Mouse (Mus musculus): Measurements from ENCODE around the gene Olfr790. TPM values are rescaled to one million over a fixed set of nuclear protein-coding genes. Genes with fewer than 3 reads are reported as not detected.

Olfr790 gene
- not detected for total RNA-seq (2023)

GRCm38 (mm10) chr10:129498192-129498591 lies at the start of gene Olfr790:
TSS of gene Olfr790 (plus strand) at chr10:129498492.

DNA sequence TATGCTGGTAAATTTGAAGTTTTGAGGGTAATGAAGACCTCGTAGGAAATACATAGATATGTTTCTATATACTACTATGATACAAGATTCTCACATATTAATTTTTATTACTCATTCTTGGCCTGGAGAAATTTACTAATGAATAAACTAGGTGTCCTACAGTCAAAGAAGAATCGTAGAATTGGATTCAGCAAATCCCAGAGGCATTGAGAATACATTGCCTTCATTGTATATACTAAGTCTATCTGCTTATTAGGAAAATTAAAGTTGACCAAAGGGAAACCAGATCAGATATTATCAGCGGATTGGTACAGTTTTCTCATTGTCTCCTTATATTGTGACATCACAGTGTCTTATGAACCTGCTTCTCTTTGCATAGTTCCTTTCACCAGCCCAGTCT lies 36.7 kb upstream of the Olfr790 start, which contains the start of gene Olfr787:
Olfr787 (plus strand) TSS at position 301 of the 400 bp plus-strand sequence.

DNA sequence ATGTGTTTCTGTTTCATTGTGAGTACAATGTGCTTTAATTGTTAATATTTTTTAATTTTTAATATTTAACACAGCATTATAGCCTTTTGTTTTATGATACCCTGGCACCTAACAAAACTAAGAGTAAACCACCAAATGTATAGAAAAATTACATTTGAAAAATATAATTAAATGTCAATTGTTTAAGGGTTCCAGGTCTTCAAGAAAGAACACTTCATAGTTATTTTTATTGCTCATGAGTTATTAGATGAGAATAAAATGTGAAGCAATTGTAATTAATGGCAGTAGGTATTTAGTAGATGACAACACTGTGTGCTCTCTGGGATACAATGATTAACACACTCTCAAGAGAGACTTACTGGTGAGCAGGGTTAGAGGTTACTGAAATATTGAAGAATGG lies 27.6 kb upstream of the Olfr790 start, which contains the start of gene Olfr788:
Olfr788 (plus strand) TSS at position 301 of the 400 bp plus-strand sequence.

GRCm38 (mm10) chr10:129484452-129484851 lies 13.8 kb upstream of the Olfr790 start, which contains the start of gene Olfr789:
TSS of gene Olfr789 (plus strand) at chr10:129484752.

GRCm38 (mm10) chr10:129521492-129521891 lies 23.2 kb downstream of the Olfr790 start, which contains the start of gene Olfr791:
TSS of gene Olfr791 (plus strand) at chr10:129521792.

GRCm38 (mm10) chr10:129538862-129539261 lies 40.6 kb downstream of the Olfr790 start, which contains the start of gene Olfr792:
TSS of gene Olfr792 (plus strand) at chr10:129539162.

Other genes starting within 250 kb of the Olfr790 start
- gene Olfr776, start 239.4 kb upstream of the Olfr790 start, total RNA-seq (2023) = not detected
- gene Olfr777, start 227.0 kb upstream of the Olfr790 start, total RNA-seq (2023) = not detected
- not detected for gene Olfr780, start 180.4 kb upstream of the Olfr790 start, total RNA-seq (2023)
- gene Olfr781, start 169.6 kb upstream of the Olfr790 start, total RNA-seq (2023) = not detected
- not detected for gene Olfr782, start 149.6 kb upstream of the Olfr790 start, total RNA-seq (2023)
- gene Olfr784, start 114.4 kb upstream of the Olfr790 start, total RNA-seq (2023) = 0.30 TPM
- not detected for gene Olfr785, start 93.1 kb upstream of the Olfr790 start, total RNA-seq (2023)
- not detected for gene Olfr786, start 71.2 kb upstream of the Olfr790 start, total RNA-seq (2023)
- gene Olfr787, start 36.6 kb upstream of the Olfr790 start, total RNA-seq (2023) = not detected
- gene Olfr788, start 27.5 kb upstream of the Olfr790 start, total RNA-seq (2023) = not detected
- gene Olfr789, start 13.7 kb upstream of the Olfr790 start, total RNA-seq (2023) = not detected
- gene Olfr791, start 23.3 kb downstream of the Olfr790 start, total RNA-seq (2023) = not detected
- not detected for gene Olfr792, start 40.7 kb downstream of the Olfr790 start, total RNA-seq (2023)
- gene Olfr794, start 69.2 kb downstream of the Olfr790 start, total RNA-seq (2023) = not detected
- gene Olfr796, start 114.1 kb downstream of the Olfr790 start, total RNA-seq (2023) = not detected
- gene Olfr798, start 129.4 kb downstream of the Olfr790 start, total RNA-seq (2023) = not detected
- not detected for gene Olfr799, start 139.0 kb downstream of the Olfr790 start, total RNA-seq (2023)
- gene Olfr800, start 159.2 kb downstream of the Olfr790 start, total RNA-seq (2023) = not detected
- not detected for gene Olfr801, start 175.4 kb downstream of the Olfr790 start, total RNA-seq (2023)
- not detected for gene Olfr802, start 189.7 kb downstream of the Olfr790 start, total RNA-seq (2023)
- gene Olfr803, start 195.8 kb downstream of the Olfr790 start, total RNA-seq (2023) = not detected
- gene Olfr804, start 204.7 kb downstream of the Olfr790 start, total RNA-seq (2023) = not detected
- not detected for gene Olfr805, start 230.9 kb downstream of the Olfr790 start, total RNA-seq (2023)
- gene Olfr806, start 243.4 kb downstream of the Olfr790 start, total RNA-seq (2023) = not detected

Measured in CD4-positive naive resting alpha-beta T cell, adult 57 days (primary cell).